In genomic region chr1:132335378-132335965, GRCm38 (mm10) we compare ENCODE assay signal across 9 mouse cellular contexts. TPM values are rescaled to one million over a fixed set of nuclear protein-coding genes. Genes with fewer than 3 reads are reported as not detected.
A peak's percentile ranks its signal among the peaks of the same experiment; 100 is the strongest.
DNase-seq lines count a peak whose midpoint lies in the region; ATAC-seq and TF ChIP-seq lines count a peak whose summit lies in the region.
"Had no signal": no experiment of that assay in that cellular context is flagged by ENCODE, and none has a peak within 500 bp of the region (broad histone marks: within the 10 kb centered on the region; RNA-seq: fewer than 3 reads in every experiment).

No protein-coding gene starts in this region.

- 52% methylated on average over 12 of the region's 12 CpGs for WGBS in lung, embryonic 14.5 days
- 30% methylated on average over 12 of the region's 12 CpGs for WGBS in lung, adult 2 months
- 46% methylated on average over 12 of the region's 12 CpGs for WGBS in heart, embryonic 10.5 days

- H3K9ac ChIP-seq in lung, embryonic 14.5 days: peak overlapping the region; percentile 20; the same call in 1 of the 2 replicates

- ATAC-seq in lung, embryonic 14.5 days (ENCODE audit: insufficient read depth): no peak

- H3K27ac ChIP-seq in lung, embryonic 14.5 days (ENCODE audit: low read depth): peak overlapping the region; percentile 75
- H3K27ac ChIP-seq in heart, embryonic 10.5 days: peak overlapping the region; percentile 85

- no peak overlapping the region for H3K4me3 ChIP-seq in lung, embryonic 14.5 days (ENCODE audit: low read depth, low read length)
- no peak overlapping the region for H3K4me3 ChIP-seq in lung, adult 2 months (replicated peaks; ENCODE audit: extremely low read depth, low read depth, low read length)
- H3K4me3 ChIP-seq in heart, embryonic 10.5 days: no peak overlapping the region
- H3K4me3 ChIP-seq: erythroblast, embryonic 14.5 days had no signal

- no peaks in the 10 kb centered on the region for H3K27me3 ChIP-seq in lung, embryonic 14.5 days (ENCODE audit: insufficient read depth, low read length)
- H3K27me3 ChIP-seq in heart, embryonic 10.5 days (ENCODE audit: insufficient read depth, poor library complexity, severe bottlenecking): no peaks in the 10 kb centered on the region

- peaks cover 36% of the 10 kb centered on the region for H3K4me1 ChIP-seq in lung, embryonic 14.5 days (ENCODE audit: insufficient read depth)
- peaks cover 25% of the 10 kb centered on the region for H3K4me1 ChIP-seq in lung, adult 2 months (ENCODE audit: control insufficient read depth, insufficient read depth, low read length)
- peaks cover 60% of the 10 kb centered on the region for H3K4me1 ChIP-seq in heart, embryonic 10.5 days

- no peak for TF ChIP-seq CTCF in lung, embryonic 14.5 days (IDR thresholded peaks at IDR 0.05; ENCODE audit: low read depth)
- no peak for TF ChIP-seq CTCF in lung, adult 2 months (IDR thresholded peaks at IDR 0.05; ENCODE audit: insufficient read depth, low read length)

- peaks cover 23% of the 10 kb centered on the region for H3K36me3 ChIP-seq in lung, embryonic 14.5 days (ENCODE audit: insufficient read depth)
- H3K36me3 ChIP-seq in heart, embryonic 10.5 days: peaks cover 13% of the 10 kb centered on the region

- H3K9me3 ChIP-seq in lung, embryonic 14.5 days (ENCODE audit: low read depth, low read length): no peaks in the 10 kb centered on the region
- H3K9me3 ChIP-seq in heart, embryonic 10.5 days: no peaks in the 10 kb centered on the region

- no peak for TF ChIP-seq POLR2A in lung, adult 2 months (IDR thresholded peaks at IDR 0.05; ENCODE audit: borderline replicate concordance, extremely low read depth, low read depth, low read length)

- no peak overlapping the region for H3K4me2 ChIP-seq in lung, embryonic 14.5 days

- peak; percentile 61 for DNase-seq in lung, embryonic 14.5 days
- DNase-seq in lung, adult 2 months: no peak
- DNase-seq in heart, embryonic 10.5 days (ENCODE audit: low spot score): no peak
- peak; percentile 85 to 89 for DNase-seq in kidney, postnatal 36 days
- peak; percentile 53 for DNase-seq in skeletal muscle tissue, adult 2 months (ENCODE audit: low read depth, low spot score)
- no peak for DNase-seq in cerebellum, postnatal 10 days
- no peak for DNase-seq in thymus, postnatal 14 days
- no peak for DNase-seq in cerebellum, adult 18-20 months

RNA-seq across cellular contexts. Expression of gene Nuak2, which starts 19.5 kb away (rescaled TPM):
- polyA plus RNA-seq in lung, embryonic 14.5 days (2014; fragmentation: Nextera tagmentation; extraction: Ambion mirVana): 13.5 and 15.4 TPM in 2 replicates
- polyA plus RNA-seq in lung, adult 2 months (2012; rRNA removed): 9.6 and 10.4 TPM in 2 replicates
- polyA plus RNA-seq in heart, embryonic 10.5 days (2016; fragmentation: Nextera tagmentation; extraction: Ambion mirVana): 3.0 and 3.4 TPM in 2 replicates
- polyA plus RNA-seq: erythroblast, embryonic 14.5 days had no signal

RNA-seq across cellular contexts. Expression of gene Klhdc8a, which starts 37.0 kb away (rescaled TPM):
- 0.46 and 0.54 TPM in 2 replicates for polyA plus RNA-seq in lung, embryonic 14.5 days (2014; fragmentation: Nextera tagmentation; extraction: Ambion mirVana)
- 3.2 and 4.6 TPM in 2 replicates for polyA plus RNA-seq in lung, adult 2 months (2012; rRNA removed)
- polyA plus RNA-seq in heart, embryonic 10.5 days (2016; fragmentation: Nextera tagmentation; extraction: Ambion mirVana): 0.26 and 0.60 TPM in 2 replicates
- polyA plus RNA-seq: erythroblast, embryonic 14.5 days had no signal

RNA-seq across cellular contexts. Expression of gene Tmcc2, which starts 55.6 kb away (rescaled TPM):
- 8.2 and 10.3 TPM in 2 replicates for polyA plus RNA-seq in lung, embryonic 14.5 days (2014; fragmentation: Nextera tagmentation; extraction: Ambion mirVana)
- polyA plus RNA-seq in lung, adult 2 months (2012; rRNA removed): 135 and 154 TPM in 2 replicates
- 10.1 and 12.6 TPM in 2 replicates for polyA plus RNA-seq in heart, embryonic 10.5 days (2016; fragmentation: Nextera tagmentation; extraction: Ambion mirVana)

Comparison
In these comparisons a context has a peak if more than half of its experiments do, and no peak if none do; other contexts are left out.
1. DNase-seq: peak in lung, embryonic 14.5 days (single experiment), kidney, postnatal 36 days (2 of 2) and skeletal muscle tissue, adult 2 months (single experiment); none in lung, adult 2 months (single experiment), heart, embryonic 10.5 days (single experiment), cerebellum, postnatal 10 days (0 of 2), thymus, postnatal 14 days (single experiment) and cerebellum, adult 18-20 months (0 of 2).